Mouse (Mus musculus) left cerebral cortex, postnatal 36 days (tissue): ENCODE measurements around the gene Rcvrn. TPM values are rescaled to one million over a fixed set of nuclear protein-coding genes. Genes with fewer than 3 reads are reported as not detected.

ENCODE experiments used
- DNase-seq, 2 experiments: peaks; one replicate each; pipeline ENCODE4 v3.0.0; 2021 to 2022; ENCODE audit warnings: low spot score in 2 of 2, mixed read lengths in 1 of 2
- intact Hi-C: fragments of 180-260 bp; cut with DNase I; formaldehyde crosslinking; loops from one replicate; pipeline ENCODE4 v1.15.1; 2025
- total RNA-seq, 2 experiments: library from RNA; stranded (reverse); gene quantifications; 2 replicates each; pipeline ENCODE4 v1.2.3; 2021

Gene Rcvrn
- total RNA-seq, 2 experiments from 2014 or later: 1.1 to 2.5 TPM

- no peak for DNase-seq
- intact Hi-C loops: loop anchor here (5.0 kb wide), 1 partner anchor 51 kb away; no protein-coding TSS in a partner anchor
Observed at GRCm38 (mm10) chr11:67733726-67734125, 38.6 kb downstream of the Rcvrn start.

GRCm38 (mm10) chr11:67734597-67734996 lies 39.5 kb downstream of the Rcvrn start:
- intact Hi-C loops: loop anchor here (5.0 kb wide), 1 partner anchor 52 kb away; no protein-coding TSS in a partner anchor

GRCm38 (mm10) chr11:67738345-67738744 lies 43.2 kb downstream of the Rcvrn start:
- no peak for DNase-seq
- intact Hi-C loops: no loop called here

More at GRCm38 (mm10) chr11:67734597-67734996, 39.5 kb downstream of the Rcvrn start:
- DNase-seq: no peak

- intact Hi-C loops: no loop called here
- DNase-seq: no peak
Observed at GRCm38 (mm10) chr11:67738846-67739490, 43.8 kb downstream of the Rcvrn start.

- no peak for DNase-seq
- intact Hi-C loops: no loop called here
Observed at GRCm38 (mm10) chr11:67741569-67741968, 46.4 kb downstream of the Rcvrn start.

Other genes with a start within 250 kb of the Rcvrn start
- gene Gas7, start 239.9 kb upstream of the Rcvrn start, total RNA-seq: 100 to 1,000 TPM; 563 to 580 TPM
- 1 to 10 TPM in 1 of 2 experiments, under 1 TPM in 1; 0.97 to 1.5 TPM for gene Glp2r, start 75.8 kb downstream of the Rcvrn start, total RNA-seq
- gene Gsg1l2, start 79.3 kb downstream of the Rcvrn start, total RNA-seq: not detected
- under 1 TPM in 1 of 2 experiments, not detected in 1; 0.36 TPM for gene Dhrs7c, start 102.9 kb downstream of the Rcvrn start, total RNA-seq
- gene Usp43, start 226.8 kb downstream of the Rcvrn start, total RNA-seq: 1 to 10 TPM; 3.6 to 6.0 TPM